Mouse (Mus musculus): ENCODE measurements around the gene Cacnb4.

The Cacnb4 gene

GRCm38 (mm10) chr2:52568131-52568530 lies 108.5 kb downstream of the Cacnb4 start:
- DNase-seq (ENCODE audit: low spot score), result no peak

GRCm38 (mm10) chr2:52567421-52567820 lies 109.2 kb downstream of the Cacnb4 start:
- no peak for DNase-seq (ENCODE audit: low spot score)

DNA sequence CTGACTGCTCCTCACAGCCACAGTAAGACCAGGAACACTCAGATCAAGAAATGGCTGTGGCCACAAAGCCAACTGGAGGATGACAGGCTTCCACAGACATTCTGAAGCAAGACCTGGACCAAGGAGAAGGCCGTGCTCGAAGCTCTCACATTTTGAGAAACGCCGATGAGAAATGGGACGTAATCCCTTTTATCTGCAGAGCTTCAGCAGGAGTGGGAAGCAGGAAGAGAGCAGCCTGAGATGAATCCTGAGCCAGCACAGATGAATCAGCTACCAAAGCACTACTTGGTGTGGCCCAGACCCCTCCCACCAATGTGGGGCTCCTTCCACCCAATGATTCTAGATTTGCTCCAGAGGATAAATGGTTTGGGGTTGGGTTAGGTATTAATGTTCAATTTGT lies 113.4 kb downstream of the Cacnb4 start:
- DNase-seq (ENCODE audit: low spot score), result no peak

DNA sequence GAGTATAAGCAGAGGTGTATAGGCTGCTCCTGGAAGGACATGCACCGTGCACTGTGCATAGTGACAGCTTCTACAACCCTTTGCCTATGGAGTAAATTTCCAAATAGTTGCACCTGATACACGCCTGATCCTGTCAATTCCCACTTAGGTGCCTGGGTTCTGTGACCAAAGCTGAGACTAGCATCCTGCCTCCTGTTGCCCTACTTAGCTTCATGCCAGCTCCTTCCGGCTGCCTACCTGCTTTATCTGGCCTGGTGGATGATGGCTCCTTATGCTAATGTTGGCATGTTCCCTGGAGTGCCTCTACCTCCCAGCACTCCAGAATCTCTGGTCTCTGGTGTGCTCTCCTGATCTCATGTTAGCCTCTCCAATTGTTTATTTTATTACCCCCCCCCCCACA lies 114.3 kb downstream of the Cacnb4 start:
- no peak for DNase-seq (ENCODE audit: low spot score)

DNA sequence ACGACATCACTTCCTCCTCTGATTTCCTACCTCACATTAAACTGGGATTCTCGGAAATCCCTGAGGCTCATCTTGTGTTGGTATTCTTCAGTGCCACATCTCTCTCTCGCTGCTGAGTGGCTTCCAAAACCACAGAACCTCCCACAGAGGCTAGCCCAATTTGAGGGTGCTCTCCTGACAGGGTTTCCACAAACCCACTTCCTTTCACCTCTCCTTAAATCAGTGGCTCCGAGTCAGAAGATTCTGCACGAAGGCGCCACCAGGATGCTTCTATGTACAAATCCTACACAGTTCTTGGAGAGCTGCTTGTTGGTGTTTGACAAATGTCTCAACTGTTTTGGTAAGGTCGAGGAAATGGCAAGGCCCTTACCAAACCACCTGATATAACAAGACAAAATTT lies 115.5 kb downstream of the Cacnb4 start:
- DNase-seq (ENCODE audit: low spot score), result no peak

DNA sequence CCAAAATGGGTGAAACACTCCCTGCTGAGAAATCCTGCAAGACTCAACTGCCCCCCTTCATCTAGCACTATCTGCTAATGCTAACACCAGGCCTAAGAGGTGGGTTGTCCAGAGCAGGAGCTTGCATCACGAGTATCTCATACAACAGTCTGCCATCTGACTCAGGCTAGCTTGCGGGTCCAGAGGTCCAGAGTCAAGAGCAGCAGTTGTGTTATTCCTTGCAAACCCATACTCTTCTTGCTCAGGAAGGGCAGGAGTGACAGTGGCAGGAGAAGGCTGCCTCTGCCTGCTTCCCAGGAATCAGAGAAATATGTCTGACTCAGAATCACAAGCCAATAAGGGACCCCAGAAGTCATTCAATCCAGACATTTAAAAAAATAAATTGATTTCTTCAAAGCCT lies 116.4 kb downstream of the Cacnb4 start:
- DNase-seq (ENCODE audit: low spot score), result no peak

- DNase-seq (ENCODE audit: low spot score), result no peak
Observed at GRCm38 (mm10) chr2:52558411-52558810, 118.2 kb downstream of the Cacnb4 start.

DNA sequence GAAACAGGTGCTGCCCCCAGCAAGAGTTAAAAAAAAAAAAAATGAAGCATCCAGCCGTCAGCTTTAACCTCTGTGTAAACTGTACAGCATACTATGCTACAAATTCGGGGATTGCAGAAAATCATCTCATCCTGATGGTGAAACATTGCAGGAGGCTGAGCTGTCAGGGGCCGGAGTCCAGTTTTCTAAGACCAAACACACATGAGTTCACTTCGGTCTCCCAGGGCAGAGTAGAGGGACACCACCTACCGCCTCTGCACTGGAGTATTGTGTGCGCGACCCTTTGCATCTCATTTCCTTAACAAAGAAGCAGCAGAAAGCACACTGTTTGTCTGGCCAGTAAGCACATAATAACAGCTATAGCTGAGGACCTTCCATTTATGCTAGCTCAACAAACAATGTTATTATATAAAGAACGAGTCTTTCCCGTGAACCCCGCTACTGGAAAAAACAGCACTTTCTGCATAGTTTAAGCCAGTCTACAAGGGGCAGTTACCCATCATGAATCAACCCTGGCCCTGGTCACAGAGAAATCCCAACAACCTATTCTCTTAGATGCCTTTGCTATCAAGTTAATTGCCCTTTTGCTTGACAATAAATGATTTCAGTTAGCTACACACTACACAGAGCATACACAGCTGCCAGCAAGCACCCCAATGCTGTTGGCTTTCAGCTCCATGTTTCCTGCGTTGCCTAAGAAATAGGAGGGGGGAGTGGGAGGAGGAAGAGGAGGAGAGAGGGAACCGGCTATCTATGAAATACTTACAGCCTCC lies 118.9 kb downstream of the Cacnb4 start:
- DNase-seq (ENCODE audit: low spot score), result no peak

DNA sequence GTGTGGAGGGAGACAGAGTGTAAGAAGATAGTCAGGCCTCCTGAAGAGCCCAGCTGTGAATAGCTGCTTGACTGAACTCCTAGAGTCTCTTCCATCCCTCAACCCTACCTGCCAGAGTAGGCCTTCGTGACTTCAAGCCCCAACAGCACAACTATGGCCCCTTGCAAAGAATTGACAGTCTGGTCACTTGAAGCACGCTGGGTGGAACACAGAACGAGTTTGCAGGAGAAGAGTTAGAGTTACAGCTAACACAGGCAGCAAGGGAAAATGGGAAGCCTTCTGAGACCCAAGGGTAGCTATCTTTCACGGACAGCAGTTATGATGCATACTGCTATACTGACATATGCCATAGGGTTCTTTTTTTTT lies 119.7 kb downstream of the Cacnb4 start:
- DNase-seq (ENCODE audit: low spot score), result no peak

- DNase-seq (ENCODE audit: low spot score), result no peak
Observed at GRCm38 (mm10) chr2:52556298-52556960, 120.2 kb downstream of the Cacnb4 start.

DNA sequence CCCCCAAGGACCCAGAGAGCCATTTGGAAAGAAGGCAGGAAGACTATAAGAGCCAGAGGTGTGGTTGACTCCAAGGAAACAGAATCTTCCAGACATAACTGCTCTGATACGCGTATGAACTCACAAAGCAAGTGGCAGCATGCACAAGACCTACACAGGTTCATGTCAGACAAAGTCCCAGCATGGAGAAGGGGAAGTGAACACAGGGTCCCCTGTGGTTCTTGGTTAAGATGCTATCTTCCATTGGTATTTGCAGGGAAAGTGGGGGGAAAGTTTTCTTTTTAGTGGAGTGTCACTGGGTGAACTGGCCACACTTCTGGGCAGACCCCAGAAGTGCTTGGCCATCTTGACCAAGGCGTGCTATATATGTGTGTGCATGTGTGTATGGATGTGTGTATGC lies 128.2 kb downstream of the Cacnb4 start:
- DNase-seq (ENCODE audit: low spot score), result no peak

GRCm38 (mm10) chr2:52547331-52547730 lies 129.3 kb downstream of the Cacnb4 start:
- no peak for DNase-seq (ENCODE audit: low spot score)

DNA sequence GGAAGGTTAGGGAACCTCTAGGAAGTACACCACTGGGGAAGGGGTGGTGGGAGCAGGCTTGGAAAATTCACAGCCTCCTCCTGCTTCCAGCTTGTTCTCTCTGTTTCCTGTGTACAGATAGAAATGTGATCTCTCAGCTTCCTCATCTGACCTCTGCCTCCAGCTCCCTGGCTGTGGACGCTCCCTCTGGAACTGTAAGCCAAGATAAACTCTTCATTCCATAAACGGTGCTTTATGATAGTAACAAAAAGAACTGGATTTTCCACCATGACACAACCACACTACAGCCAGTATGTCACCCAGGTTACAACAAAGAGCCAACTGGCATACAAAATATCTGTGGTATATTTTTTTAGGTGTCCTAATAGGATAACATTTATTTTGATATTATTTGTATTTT lies 132.1 kb downstream of the Cacnb4 start:
- DNase-seq (ENCODE audit: low spot score), result no peak

DNA sequence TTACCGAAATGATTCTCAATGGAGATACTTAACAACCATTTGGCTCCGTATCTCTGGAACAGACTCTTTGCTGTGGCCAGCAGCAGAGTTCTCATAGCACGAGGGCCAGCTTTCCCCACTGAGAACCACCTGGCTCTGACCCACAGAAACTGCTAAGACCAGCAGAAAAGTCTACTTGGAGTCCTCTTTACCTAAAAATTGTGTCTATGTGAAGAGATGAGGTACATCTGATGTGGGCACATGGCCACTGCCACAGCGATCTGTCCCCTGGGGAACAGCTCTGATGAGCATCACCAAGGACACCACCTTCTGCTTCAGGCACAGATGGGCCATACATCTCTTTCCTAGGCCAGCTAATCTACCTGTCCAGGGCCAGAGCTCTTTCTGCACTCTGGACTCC lies 135.6 kb downstream of the Cacnb4 start:
- no peak for DNase-seq (ENCODE audit: low spot score)

GRCm38 (mm10) chr2:52539318-52539717 lies 137.3 kb downstream of the Cacnb4 start:
- no peak for DNase-seq (ENCODE audit: low spot score)

- DNase-seq (ENCODE audit: low spot score), result no peak
Observed at GRCm38 (mm10) chr2:52537645-52538044, 139.0 kb downstream of the Cacnb4 start.

DNA sequence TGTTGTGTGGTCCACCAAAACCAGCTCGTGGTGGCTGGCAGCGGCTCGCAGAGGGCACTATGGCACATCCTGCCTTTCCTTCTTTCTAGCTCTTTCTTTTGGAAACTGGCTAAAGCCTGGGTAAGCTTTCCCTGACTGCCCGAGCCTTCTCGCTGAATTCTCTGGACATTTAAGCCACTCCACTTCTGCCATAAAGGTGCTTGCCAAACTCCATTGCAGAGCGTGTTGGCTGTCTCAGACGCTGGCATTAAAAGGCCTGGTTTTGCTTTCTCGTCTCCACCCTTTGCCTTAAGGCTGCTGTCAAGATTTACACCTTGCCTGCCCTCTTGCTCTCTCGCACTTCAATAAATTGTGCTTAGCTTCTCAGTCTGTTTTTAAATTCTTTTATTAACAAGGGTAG lies 139.5 kb downstream of the Cacnb4 start:
- no peak for DNase-seq (ENCODE audit: low spot score)

GRCm38 (mm10) chr2:52536511-52536910 lies 140.1 kb downstream of the Cacnb4 start:
- no peak for DNase-seq (ENCODE audit: low spot score)

DNA sequence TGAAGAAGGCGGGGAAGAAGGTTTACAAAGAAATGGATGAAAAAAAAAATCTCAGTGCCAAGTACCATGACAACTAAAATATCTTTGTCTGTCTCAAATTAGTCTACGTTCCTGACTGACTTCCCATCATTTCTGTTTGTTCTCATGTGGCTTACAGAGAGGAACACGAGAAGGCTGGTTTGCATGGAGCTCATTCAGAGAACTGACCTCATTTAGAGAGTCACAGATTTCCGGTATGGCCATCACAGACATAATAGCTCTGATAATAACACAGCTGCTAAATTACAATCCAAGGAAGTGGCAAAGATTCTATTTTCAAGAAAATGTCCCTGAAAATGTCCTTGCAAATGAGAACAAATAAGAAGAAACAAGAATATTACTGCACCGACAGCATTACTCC lies 142.9 kb downstream of the Cacnb4 start:
- DNase-seq (ENCODE audit: low spot score), result no peak

- no peak for DNase-seq (ENCODE audit: low spot score)
Observed at GRCm38 (mm10) chr2:52530521-52530920, 146.1 kb downstream of the Cacnb4 start.

GRCm38 (mm10) chr2:52529245-52529644 lies 147.4 kb downstream of the Cacnb4 start:
- DNase-seq (ENCODE audit: low spot score), result no peak

DNA sequence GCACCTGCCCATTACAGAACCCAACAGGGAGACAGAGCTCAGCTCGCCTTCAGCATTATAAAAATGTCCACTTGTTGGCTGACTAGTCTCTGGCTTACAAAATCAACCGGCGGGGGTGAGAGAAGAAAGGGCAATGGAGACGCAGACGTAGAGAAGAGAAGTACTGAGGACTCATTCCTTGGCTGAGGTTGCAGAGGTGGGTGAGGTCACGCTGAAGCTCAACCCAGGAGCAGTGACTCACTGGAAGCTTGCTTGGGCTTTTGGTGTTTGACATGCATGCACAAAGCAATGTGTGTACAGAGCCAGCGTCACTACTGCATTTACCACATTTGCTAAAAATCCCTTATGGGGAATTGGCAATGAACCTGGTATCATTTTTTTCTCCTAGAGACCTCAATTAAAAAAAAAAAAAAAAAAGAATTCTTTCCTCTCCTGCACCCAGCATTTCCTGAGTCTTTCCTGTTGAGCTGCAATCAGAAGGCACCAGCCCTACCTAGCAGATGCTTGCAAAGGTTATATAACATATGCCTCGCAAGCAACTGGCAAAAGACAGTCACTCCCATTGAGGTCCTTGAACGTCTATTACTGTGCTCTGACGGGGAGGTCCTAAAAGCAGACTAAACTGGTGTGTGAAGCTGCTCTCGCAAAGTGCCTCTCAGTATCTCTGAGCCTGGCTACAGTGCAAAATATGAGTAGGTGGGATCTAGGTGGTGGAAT lies 150.6 kb downstream of the Cacnb4 start:
- no peak for DNase-seq (ENCODE audit: low spot score)

DNA sequence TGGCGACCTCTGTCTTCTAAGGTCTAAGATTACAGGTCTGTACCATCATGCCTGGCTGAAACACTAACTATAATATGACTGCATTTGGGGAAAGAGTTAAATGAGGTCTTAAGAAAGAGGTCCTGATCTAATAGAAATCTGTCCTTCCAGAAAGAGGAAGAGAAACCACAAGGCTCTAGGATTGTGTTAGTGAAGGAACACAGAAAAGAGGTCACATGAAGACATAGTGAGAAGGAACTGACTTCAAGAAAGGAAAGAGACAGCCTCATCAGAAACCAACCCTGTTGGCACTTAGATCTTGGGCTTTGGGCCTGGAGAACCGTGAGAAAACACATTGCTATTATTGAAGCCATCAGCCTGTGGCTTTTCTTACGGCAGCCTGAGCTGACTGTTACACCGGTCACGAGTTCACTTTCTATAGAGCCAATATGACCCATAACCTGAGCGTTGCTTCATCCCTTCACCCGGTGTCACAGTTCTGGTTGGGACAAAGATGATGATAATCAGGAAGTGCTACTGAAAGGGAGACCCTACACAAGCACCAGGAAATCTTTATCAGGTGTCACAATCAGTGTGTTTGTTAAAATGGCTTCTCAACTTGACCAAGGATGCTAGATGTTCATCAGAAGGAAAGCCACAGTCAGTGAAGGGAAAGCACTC lies 153.4 kb downstream of the Cacnb4 start:
- no peak for DNase-seq (ENCODE audit: low spot score)

All from testis, postnatal 10 days (tissue).